Mouse (Mus musculus) lung, adult 2 months (tissue): ENCODE measurements at regions not wholly inside any gene's neighbourhood (a gene's known extent, or its start where the extent isn't known, plus 50 kb on each side); places are given as distances from the start of the nearest gene placed in this dataset.

Source experiments
- CTCF ChIP-seq: fragments of 200-500 bp; IDR thresholded peaks from 2 replicates; pipeline ENCODE4 v1.5.1; 2011; ENCODE audit warnings: mild to moderate bottlenecking, low read length, control low read depth; ENCODE audit not compliant: insufficient read depth
- POLR2A ChIP-seq: fragments of 200-500 bp; IDR thresholded peaks from 2 replicates; pipeline ENCODE4 v1.6.1; 2011; ENCODE audit warnings: low read depth, mild to moderate bottlenecking, control low read depth, low read length, borderline replicate concordance; ENCODE audit errors: extremely low read depth

DNA sequence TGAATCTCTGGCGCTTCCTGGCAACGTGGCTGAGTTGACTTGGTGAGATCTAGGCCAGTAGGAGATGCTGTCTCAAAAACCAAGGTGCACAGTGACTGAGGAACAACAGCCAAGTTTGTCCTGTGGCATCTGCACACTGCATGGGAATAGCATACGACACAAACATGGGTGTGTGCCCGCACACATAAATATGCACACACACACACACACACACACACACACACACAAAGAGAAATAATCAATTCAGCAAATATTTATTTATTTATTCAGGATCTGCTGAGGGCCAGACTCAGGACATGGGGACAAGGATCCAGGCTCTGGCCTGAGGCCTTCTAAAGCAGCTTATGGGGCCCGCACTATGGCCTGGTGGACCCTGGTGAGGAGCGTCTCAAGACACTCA lies 65.4 kb downstream of the Syf2 start:
- TF ChIP-seq POLR2A (no peak), CTCF (no peak)
